Mouse (Mus musculus) C2C12 (cell line): ENCODE results near the gene Mustn1. TPM values are rescaled to one million over a fixed set of nuclear protein-coding genes. Genes with fewer than 3 reads are reported as not detected.

Experiments used
- H3K27me3 ChIP-seq: one replicate; pipeline ENCODE4 v1.6.1; 2011; ENCODE audit not compliant: control insufficient read depth, insufficient read depth, insufficient read length
- H3K36me3 ChIP-seq: one replicate; pipeline ENCODE4 v1.6.1; 2011; ENCODE audit not compliant: control insufficient read depth, insufficient read depth
- H3K4me3 ChIP-seq: one replicate; pipeline ENCODE4 v1.5.1; 2011; ENCODE audit warnings: mild to moderate bottlenecking, control low read depth; ENCODE audit not compliant: poor library complexity, insufficient read depth, severe bottlenecking
- H3K79me2 ChIP-seq: one replicate; pipeline ENCODE4 v1.6.1; 2011; ENCODE audit not compliant: control insufficient read depth, insufficient read depth
- H3K79me3 ChIP-seq: one replicate; pipeline ENCODE4 v1.6.1; 2011; ENCODE audit warnings: low read depth, control low read depth
- H3ac ChIP-seq: one replicate; pipeline ENCODE3; 2011; ENCODE audit warnings: low read depth; ENCODE audit not compliant: control insufficient read depth, insufficient read length
- CEBPB ChIP-seq: IDR thresholded peaks from one replicate; pipeline ENCODE4 v1.6.1; 2011; ENCODE audit warnings: low read depth, mild to moderate bottlenecking, control low read depth, moderate library complexity
- CTCF ChIP-seq: IDR thresholded peaks from one replicate; pipeline ENCODE4 v1.5.1; 2011; ENCODE audit not compliant: control insufficient read depth, insufficient read depth, insufficient read length
- FOSL1 ChIP-seq: IDR thresholded peaks from one replicate; pipeline ENCODE4 v1.8.0; 2011; ENCODE audit warnings: mild to moderate bottlenecking, low read length; ENCODE audit not compliant: poor library complexity, insufficient read depth, severe bottlenecking
- MAX ChIP-seq: IDR thresholded peaks from one replicate; pipeline ENCODE4 v1.6.1; 2011; ENCODE audit warnings: mild to moderate bottlenecking, control low read depth
- MYOD1 ChIP-seq: IDR thresholded peaks from one replicate; pipeline ENCODE4 v1.6.1; 2011; ENCODE audit warnings: low read depth; ENCODE audit not compliant: control insufficient read depth, insufficient read length
- MYOG ChIP-seq: IDR thresholded peaks from one replicate; pipeline ENCODE4 v1.6.1; 2011; ENCODE audit not compliant: control insufficient read depth, insufficient read length; ENCODE audit errors: extremely low read depth
- USF1 ChIP-seq: IDR thresholded peaks from one replicate; pipeline ENCODE4 v1.6.1; 2011; ENCODE audit warnings: low read depth, mild to moderate bottlenecking, control low read depth, moderate library complexity
- polyA plus RNA-seq: library from polyadenylated mRNA; unstranded; fragments of >200 nt; fragmentation: generic; extraction: Trizol; gene quantifications from one replicate; pipeline ENCODE4 v1.2.1, GENCODE M21; 2012; ENCODE audit warnings: missing spikeins

Mustn1 gene
- polyA plus RNA-seq, 1 experiment, result 10.3 TPM

GRCm38 (mm10) chr14:30885298-30885697, 6.3 kb downstream of the Mustn1 start:
- H3K4me3 ChIP-seq, result no peak overlapping the region
- H3K79me2 ChIP-seq, result no peaks in the 10 kb centered on the region
- TF ChIP-seq USF1 (no peak), CTCF (no peak), MAX (no peak), CEBPB (no peak), FOSL1 (no peak), MYOD1 (no peak), MYOG (no peak)
- no peak overlapping the region for H3ac ChIP-seq
- H3K79me3 ChIP-seq, result no peaks in the 10 kb centered on the region
- no peaks in the 10 kb centered on the region for H3K27me3 ChIP-seq
- H3K36me3 ChIP-seq, result no peaks in the 10 kb centered on the region

DNA sequence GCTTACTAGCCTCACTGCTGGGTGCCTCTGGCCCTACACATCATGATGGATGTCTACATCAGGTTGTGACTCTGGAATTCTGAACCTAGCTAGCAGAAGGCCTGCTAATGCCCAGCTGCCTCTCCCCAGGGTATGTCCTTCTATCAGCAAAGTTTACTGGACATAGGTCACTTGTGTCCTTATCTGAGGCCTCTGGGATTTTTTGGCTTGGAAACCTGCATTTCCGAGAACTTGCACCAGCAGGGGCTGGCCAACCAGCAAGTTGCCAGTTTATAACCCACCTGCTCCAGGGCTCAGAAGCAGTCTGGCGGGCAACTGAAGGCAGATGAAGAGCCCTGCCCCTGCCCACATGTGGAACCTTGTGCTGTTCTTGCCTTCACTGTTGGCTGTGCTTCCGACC, 7.2 kb downstream of the Mustn1 start, which contains the start of gene Itih4:
Gene Itih4, plus strand, starts transcription at position 273 of the 400 bp plus-strand sequence.
- Histone ChIP-seq H3ac (no peak within 1 kb of the TSS), H3K79me2 (no peaks in the 10 kb centered on the region), H3K4me3 (no peak within 1 kb of the TSS), H3K79me3 (no peaks in the 10 kb centered on the region), H3K27me3 (no peaks in the 10 kb centered on the region), H3K36me3 (no peaks in the 10 kb centered on the region)
- no peak for TF ChIP-seq FOSL1
- TF ChIP-seq CEBPB, result no peak
- no peak for TF ChIP-seq MAX
- TF ChIP-seq CTCF, result no peak
- no peak for TF ChIP-seq USF1
- TF ChIP-seq MYOD1, result no peak
- no peak for TF ChIP-seq MYOG

- no peak for TF ChIP-seq FOSL1
- no peak for TF ChIP-seq CTCF
- peak; percentile 26 for TF ChIP-seq CEBPB
- TF ChIP-seq MAX, result no peak
- TF ChIP-seq MYOG, result no peak
- TF ChIP-seq MYOD1, result no peak
Observed at GRCm38 (mm10) chr14:30888271-30888732, 9.3 kb downstream of the Mustn1 start.

DNA sequence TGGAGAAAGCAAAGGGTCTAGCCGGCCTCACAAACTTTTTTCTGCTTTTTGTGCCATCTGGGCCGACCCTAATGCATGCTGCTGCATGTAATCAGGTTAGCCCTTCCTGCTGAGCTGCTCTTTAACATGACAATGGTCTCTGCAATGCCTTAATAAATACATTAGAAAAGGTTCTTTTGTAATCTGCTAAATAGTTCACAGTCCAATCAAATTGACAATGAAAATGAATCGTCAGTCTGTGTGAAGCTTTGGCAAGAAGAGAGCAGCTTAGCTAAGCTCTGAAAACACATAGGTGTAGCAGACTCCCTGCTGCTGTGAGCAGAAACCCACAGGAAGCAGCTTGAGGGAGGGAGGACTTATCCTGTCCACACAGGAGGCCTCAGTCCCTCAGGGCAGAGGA, 21.0 kb downstream of the Mustn1 start:
- Histone ChIP-seq H3K4me3 (no peak overlapping the region), H3K79me3 (no peaks in the 10 kb centered on the region), H3ac (no peak overlapping the region), H3K36me3 (no peaks in the 10 kb centered on the region), H3K79me2 (no peaks in the 10 kb centered on the region), H3K27me3 (no peaks in the 10 kb centered on the region)
- TF ChIP-seq FOSL1 (no peak), MYOD1 (no peak), USF1 (no peak), MAX (no peak), MYOG (no peak)

More at GRCm38 (mm10) chr14:30888271-30888732, 9.3 kb downstream of the Mustn1 start:
- no peaks in the 10 kb centered on the region for H3K79me2 ChIP-seq
- H3K79me3 ChIP-seq, result no peaks in the 10 kb centered on the region
- no peaks in the 10 kb centered on the region for H3K36me3 ChIP-seq
- no peaks in the 10 kb centered on the region for H3K27me3 ChIP-seq
- H3K4me3 ChIP-seq, result no peak overlapping the region
- H3ac ChIP-seq, result no peak overlapping the region

DNA sequence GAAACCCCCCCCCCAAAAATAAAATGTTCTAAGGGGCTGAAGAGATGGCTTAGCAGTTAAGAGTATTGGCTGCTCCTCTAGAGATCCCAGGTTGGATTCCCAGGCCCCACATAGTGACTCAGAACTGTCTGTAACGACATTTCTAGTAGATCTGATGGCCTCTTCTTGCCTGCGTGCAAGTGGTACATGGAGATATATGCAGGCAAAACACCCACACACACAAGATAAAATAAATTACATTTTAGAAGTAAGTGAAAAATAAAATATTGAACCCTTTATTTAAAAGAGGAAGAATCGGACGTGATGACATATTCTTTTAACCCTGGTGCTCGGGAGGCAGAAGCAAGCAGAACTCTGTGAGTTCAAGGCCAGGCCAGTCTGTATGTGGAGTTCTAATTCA, 23.6 kb downstream of the Mustn1 start:
- Histone ChIP-seq H3K27me3 (no peaks in the 10 kb centered on the region), H3K79me2 (no peaks in the 10 kb centered on the region), H3K36me3 (no peaks in the 10 kb centered on the region), H3ac (no peak overlapping the region), H3K4me3 (no peak overlapping the region), H3K79me3 (no peaks in the 10 kb centered on the region)
- TF ChIP-seq FOSL1, result no peak
- no peak for TF ChIP-seq USF1

GRCm38 (mm10) chr14:30903036-30903435, 24.0 kb downstream of the Mustn1 start:
- Histone ChIP-seq H3K79me2 (no peaks in the 10 kb centered on the region), H3K27me3 (no peaks in the 10 kb centered on the region), H3K36me3 (no peaks in the 10 kb centered on the region), H3K79me3 (no peaks in the 10 kb centered on the region), H3ac (no peak overlapping the region), H3K4me3 (no peak overlapping the region)
- TF ChIP-seq MYOD1, result no peak
- TF ChIP-seq CEBPB, result no peak
- no peak for TF ChIP-seq MAX

- no peak overlapping the region for H3K4me3 ChIP-seq
- no peak overlapping the region for H3ac ChIP-seq
- H3K27me3 ChIP-seq, result no peaks in the 10 kb centered on the region
- no peaks in the 10 kb centered on the region for H3K79me3 ChIP-seq
- H3K79me2 ChIP-seq, result no peaks in the 10 kb centered on the region
- no peaks in the 10 kb centered on the region for H3K36me3 ChIP-seq
- TF ChIP-seq FOSL1, result no peak
- no peak for TF ChIP-seq MYOG
Observed at GRCm38 (mm10) chr14:30904307-30904706, 25.3 kb downstream of the Mustn1 start.
